In genomic region chr10:94350207-94350606, GRCm38 (mm10) we compare ENCODE assay signal across 22 mouse cellular contexts. TPM values are rescaled to one million over a fixed set of nuclear protein-coding genes. Genes with fewer than 3 reads are reported as not detected.
DNase-seq lines count a peak whose midpoint lies in the region; ATAC-seq lines count a peak whose summit lies in the region.
"Had no signal": no experiment of that assay in that cellular context is flagged by ENCODE, and none has a peak within 500 bp of the region (broad histone marks: within the 10 kb centered on the region; RNA-seq: fewer than 3 reads in every experiment).

No protein-coding gene starts in this region.

- H3K36me3 ChIP-seq in heart, embryonic 11.5 days (ENCODE audit: control insufficient read depth, insufficient read depth, low read length), result no peaks in the 10 kb centered on the region
- H3K36me3 ChIP-seq in heart, embryonic 10.5 days, result no peaks in the 10 kb centered on the region
- no peaks in the 10 kb centered on the region for H3K36me3 ChIP-seq in midbrain, embryonic 10.5 days
- no peaks in the 10 kb centered on the region for H3K36me3 ChIP-seq in midbrain, embryonic 14.5 days (ENCODE audit: control insufficient read depth, insufficient read depth, low read length)
- H3K36me3 ChIP-seq in embryonic facial prominence, embryonic 13.5 days, result no peaks in the 10 kb centered on the region
- H3K36me3 ChIP-seq: forebrain, embryonic 12.5 days; limb, embryonic 13.5 days; liver, embryonic 13.5 days; neural tube, embryonic 15.5 days had no signal

- no peaks in the 10 kb centered on the region for H3K9me3 ChIP-seq in heart, embryonic 11.5 days (replicated peaks; ENCODE audit: control insufficient read depth, low read length)
- H3K9me3 ChIP-seq in heart, embryonic 10.5 days, result no peaks in the 10 kb centered on the region
- H3K9me3 ChIP-seq in midbrain, embryonic 10.5 days (replicated peaks), result no peaks in the 10 kb centered on the region
- no peaks in the 10 kb centered on the region for H3K9me3 ChIP-seq in midbrain, embryonic 14.5 days (ENCODE audit: control insufficient read depth, low read length)
- no peaks in the 10 kb centered on the region for H3K9me3 ChIP-seq in embryonic facial prominence, embryonic 13.5 days
- H3K9me3 ChIP-seq: forebrain, embryonic 12.5 days; limb, embryonic 13.5 days; liver, embryonic 13.5 days; neural tube, embryonic 15.5 days had no signal

- H3K27me3 ChIP-seq in heart, embryonic 11.5 days (ENCODE audit: control insufficient read depth, insufficient read depth, low read length), result no peaks in the 10 kb centered on the region
- H3K27me3 ChIP-seq in heart, embryonic 10.5 days (ENCODE audit: insufficient read depth, poor library complexity, severe bottlenecking), result no peaks in the 10 kb centered on the region
- no peaks in the 10 kb centered on the region for H3K27me3 ChIP-seq in midbrain, embryonic 10.5 days (ENCODE audit: low read depth, poor library complexity, severe bottlenecking)
- H3K27me3 ChIP-seq in midbrain, embryonic 14.5 days (ENCODE audit: control insufficient read depth, insufficient read depth, low read length), result no peaks in the 10 kb centered on the region
- no peaks in the 10 kb centered on the region for H3K27me3 ChIP-seq in embryonic facial prominence, embryonic 13.5 days
- H3K27me3 ChIP-seq: CH12.LX; forebrain, embryonic 12.5 days; limb, embryonic 13.5 days; liver, embryonic 13.5 days; neural tube, embryonic 15.5 days had no signal

- no peak overlapping the region for H3K4me2 ChIP-seq in heart, embryonic 11.5 days
- H3K4me2 ChIP-seq in midbrain, embryonic 14.5 days (ENCODE audit: low read length), result no peak overlapping the region
- H3K4me2 ChIP-seq in embryonic facial prominence, embryonic 13.5 days, result no peak overlapping the region
- H3K4me2 ChIP-seq: forebrain, embryonic 12.5 days; limb, embryonic 13.5 days; liver, embryonic 13.5 days; neural tube, embryonic 15.5 days had no signal

- no peak overlapping the region for H3K4me3 ChIP-seq in heart, embryonic 11.5 days (ENCODE audit: low read depth, low read length)
- H3K4me3 ChIP-seq in heart, embryonic 10.5 days, result no peak overlapping the region
- H3K4me3 ChIP-seq in midbrain, embryonic 10.5 days, result no peak overlapping the region
- H3K4me3 ChIP-seq in midbrain, embryonic 14.5 days (replicated peaks; ENCODE audit: low read depth, low read length), result no peak overlapping the region
- no peak overlapping the region for H3K4me3 ChIP-seq in embryonic facial prominence, embryonic 13.5 days
- H3K4me3 ChIP-seq: forebrain, embryonic 12.5 days; limb, embryonic 13.5 days; liver, embryonic 13.5 days; neural tube, embryonic 15.5 days had no signal

- ATAC-seq in heart, embryonic 11.5 days (replicated peaks; ENCODE audit: insufficient number of reproducible peaks, low FRiP score, low TSS enrichment), result 0 out of 2 replicates have a peak, but pooled peaks have one; percentile 22
- no peak for ATAC-seq in midbrain, embryonic 14.5 days (ENCODE audit: low FRiP score, low TSS enrichment)
- no peak for ATAC-seq in embryonic facial prominence, embryonic 13.5 days (ENCODE audit: insufficient number of reproducible peaks, insufficient read depth, low FRiP score, low TSS enrichment, low read depth)
- ATAC-seq: hindbrain, postnatal 0 days; intestine, postnatal 0 days; midbrain, embryonic 16.5 days had no signal

- no peak overlapping the region for H3K9ac ChIP-seq in heart, embryonic 11.5 days (ENCODE audit: low read depth, low read length)
- H3K9ac ChIP-seq in midbrain, embryonic 14.5 days (replicated peaks; ENCODE audit: low read length), result no peak overlapping the region
- no peak overlapping the region for H3K9ac ChIP-seq in embryonic facial prominence, embryonic 13.5 days
- H3K9ac ChIP-seq: forebrain, embryonic 12.5 days; limb, embryonic 13.5 days; liver, embryonic 13.5 days; neural tube, embryonic 15.5 days had no signal

- 67% methylated on average over 5 of the region's 5 CpGs for WGBS in heart, embryonic 11.5 days (ENCODE audit: insufficient replicate concordance)
- 75% methylated on average over 5 of the region's 5 CpGs for WGBS in heart, embryonic 10.5 days
- 72% methylated on average over 5 of the region's 5 CpGs for WGBS in midbrain, embryonic 10.5 days
- 63% methylated on average over 5 of the region's 5 CpGs for WGBS in midbrain, embryonic 14.5 days
- 51% methylated on average over 5 of the region's 5 CpGs for WGBS in embryonic facial prominence, embryonic 13.5 days

- no peak overlapping the region for H3K27ac ChIP-seq in heart, embryonic 11.5 days (ENCODE audit: low read depth, low read length)
- no peak overlapping the region for H3K27ac ChIP-seq in heart, embryonic 10.5 days
- peak overlapping the region; percentile 61; the same call in 1 of the 2 replicates for H3K27ac ChIP-seq in midbrain, embryonic 10.5 days (replicated peaks)
- H3K27ac ChIP-seq in midbrain, embryonic 14.5 days (replicated peaks; ENCODE audit: low read depth, low read length), result no peak overlapping the region
- 0 out of 2 replicates have a peak overlapping the region, but pooled peaks have one; percentile 33 for H3K27ac ChIP-seq in embryonic facial prominence, embryonic 13.5 days
- H3K27ac ChIP-seq: forebrain, embryonic 12.5 days; hindbrain, postnatal 0 days; kidney, postnatal 0 days; limb, embryonic 13.5 days; liver, embryonic 13.5 days; neural tube, embryonic 15.5 days; stomach, postnatal 0 days had no signal

- DNase-seq in heart, embryonic 10.5 days (ENCODE audit: low spot score), result no peak
- no peak for DNase-seq in midbrain, embryonic 10.5 days (ENCODE audit: low spot score)
- no peak for DNase-seq in midbrain, embryonic 14.5 days
- DNase-seq in lung, postnatal 36 days, result peak; percentile 61
- DNase-seq in thymus, postnatal 4 days, result no peak
- no peak for DNase-seq in cerebellum, adult 18-20 months
- DNase-seq: adrenal gland, postnatal 36 days; gastrocnemius, postnatal 25 days; liver, embryonic 13.5 days had no signal

- no peaks in the 10 kb centered on the region for H3K4me1 ChIP-seq in heart, embryonic 11.5 days (ENCODE audit: control insufficient read depth, insufficient read depth, low read length)
- peaks cover 6% of the 10 kb centered on the region; the same call in 1 of the 2 replicates for H3K4me1 ChIP-seq in heart, embryonic 10.5 days
- H3K4me1 ChIP-seq in midbrain, embryonic 10.5 days, result peaks cover 8% of the 10 kb centered on the region; the same call in 1 of the 2 replicates
- no peaks in the 10 kb centered on the region for H3K4me1 ChIP-seq in midbrain, embryonic 14.5 days (ENCODE audit: control insufficient read depth, insufficient read depth, low read length)
- peaks cover 8% of the 10 kb centered on the region; the same call in 1 of the 2 replicates for H3K4me1 ChIP-seq in embryonic facial prominence, embryonic 13.5 days
- H3K4me1 ChIP-seq: liver, embryonic 13.5 days; neural tube, embryonic 15.5 days had no signal

RNA-seq across cellular contexts. Expression of gene Tmcc3, which starts 38.5 kb away (rescaled TPM):
- 10.9 TPM in 2 replicates for polyA plus RNA-seq in heart, embryonic 11.5 days (2014; fragmentation: Nextera tagmentation; extraction: Ambion mirVana)
- 9.8 and 12.2 TPM in 2 replicates for polyA plus RNA-seq in heart, embryonic 10.5 days (2016; fragmentation: Nextera tagmentation; extraction: Ambion mirVana)
- polyA plus RNA-seq in midbrain, embryonic 10.5 days (2016; fragmentation: Nextera tagmentation; extraction: Ambion mirVana), result 2.9 and 3.0 TPM in 2 replicates
- 9.7 and 11.3 TPM in 2 replicates for polyA plus RNA-seq in midbrain, embryonic 14.5 days (2014; fragmentation: Nextera tagmentation; extraction: Ambion mirVana)
- polyA plus RNA-seq in embryonic facial prominence, embryonic 13.5 days (2015; fragmentation: Nextera tagmentation; extraction: Ambion mirVana), result 5.9 and 7.9 TPM in 2 replicates

RNA-seq across cellular contexts. Expression of gene Gm4792, which starts 51.7 kb away (rescaled TPM):
- not detected in 2 replicates for polyA plus RNA-seq in heart, embryonic 11.5 days (2014; fragmentation: Nextera tagmentation; extraction: Ambion mirVana)
- polyA plus RNA-seq in heart, embryonic 10.5 days (2016; fragmentation: Nextera tagmentation; extraction: Ambion mirVana), result not detected in 2 replicates
- polyA plus RNA-seq in midbrain, embryonic 10.5 days (2016; fragmentation: Nextera tagmentation; extraction: Ambion mirVana), result 0.17 TPM in 1 of 2 replicates, not detected in the other
- polyA plus RNA-seq in midbrain, embryonic 14.5 days (2014; fragmentation: Nextera tagmentation; extraction: Ambion mirVana), result 0.78 and 0.89 TPM in 2 replicates
- polyA plus RNA-seq in embryonic facial prominence, embryonic 13.5 days (2015; fragmentation: Nextera tagmentation; extraction: Ambion mirVana), result not detected in 2 replicates
- polyA plus RNA-seq: forebrain, embryonic 12.5 days; heart, postnatal 0 days; intestine, postnatal 0 days; kidney, postnatal 0 days; limb, embryonic 13.5 days; liver, embryonic 13.5 days; thymus, postnatal 0 days had no signal

Comparison
In these comparisons a context has a peak if more than half of its experiments do, and no peak if none do; other contexts are left out.
1. H3K27ac ChIP-seq: peak in midbrain, embryonic 10.5 days (single experiment) and embryonic facial prominence, embryonic 13.5 days (single experiment); none in heart, embryonic 11.5 days (single experiment), heart, embryonic 10.5 days (single experiment) and midbrain, embryonic 14.5 days (single experiment).